Mouse (Mus musculus) cortical plate, adult 2 months (tissue): ENCODE measurements around the gene Ttll13.

Experiments
- CTCF ChIP-seq: fragments of 200-500 bp; IDR thresholded peaks from 2 replicates; pipeline ENCODE4 v1.5.1; 2011; ENCODE audit warnings: mild to moderate bottlenecking, control low read depth, low read length; ENCODE audit not compliant: insufficient read depth; ENCODE audit errors: extremely low read depth
- POLR2A ChIP-seq: fragments of 200-500 bp; IDR thresholded peaks from 2 replicates; pipeline ENCODE4 v1.6.1; 2011; ENCODE audit warnings: mild to moderate bottlenecking, low read length, control low read depth; ENCODE audit not compliant: insufficient read depth; ENCODE audit errors: extremely low read depth

GRCm38 (mm10) chr7:80197941-80198778 is 48.0 kb upstream of the Ttll13 start:
- TF ChIP-seq POLR2A (no peak; the same call in 1 of the 2 replicates), CTCF (no peak)
